Mouse (Mus musculus): ENCODE measurements around the gene Rad51b. TPM values are rescaled to one million over a fixed set of nuclear protein-coding genes. Genes with fewer than 3 reads are reported as not detected.

Rad51b gene
- polyA plus RNA-seq, 1 experiment from 2014 or later, result 0.87 TPM

- Histone ChIP-seq H3K9ac (replicated peaks; ENCODE audit: low read depth, low read length) (no peak overlapping the region), H3K36me3 (ENCODE audit: control insufficient read depth, insufficient read depth, low read length) (no peaks in the 10 kb centered on the region), H3K9me3 (ENCODE audit: control insufficient read depth, low read length) (no peaks in the 10 kb centered on the region), H3K4me2 (ENCODE audit: low read depth, low read length) (no peak overlapping the region), H3K27ac (ENCODE audit: low read depth, low read length) (no peak overlapping the region), H3K4me3 (ENCODE audit: low read depth, low read length) (no peak overlapping the region), H3K27me3 (ENCODE audit: control insufficient read depth, insufficient read depth, low read length) (no peaks in the 10 kb centered on the region), H3K4me1 (ENCODE audit: control insufficient read depth, insufficient read depth, low read length) (no peaks in the 10 kb centered on the region)
- ATAC-seq (ENCODE audit: low read depth), result no peak
- 21% methylated on average over 7 of the region's 7 CpGs for whole genome bisulfite sequencing
Observed at GRCm38 (mm10) chr12:79433724-79434442, 136.8 kb downstream of the Rad51b start.

GRCm38 (mm10) chr12:79435474-79435873 is 138.4 kb downstream of the Rad51b start:
- Histone ChIP-seq H3K4me2 (ENCODE audit: low read depth, low read length) (no peak overlapping the region), H3K9ac (replicated peaks; ENCODE audit: low read depth, low read length) (no peak overlapping the region), H3K4me3 (ENCODE audit: low read depth, low read length) (no peak overlapping the region), H3K9me3 (ENCODE audit: control insufficient read depth, low read length) (no peaks in the 10 kb centered on the region), H3K27me3 (ENCODE audit: control insufficient read depth, insufficient read depth, low read length) (no peaks in the 10 kb centered on the region), H3K36me3 (ENCODE audit: control insufficient read depth, insufficient read depth, low read length) (no peaks in the 10 kb centered on the region), H3K4me1 (ENCODE audit: control insufficient read depth, insufficient read depth, low read length) (no peaks in the 10 kb centered on the region), H3K27ac (ENCODE audit: low read depth, low read length) (no peak overlapping the region)
- WGBS, result 76% methylated on average over 3 of the region's 3 CpGs
- no peak for ATAC-seq (ENCODE audit: low read depth)

- ATAC-seq (ENCODE audit: low read depth), result no peak
- no peak overlapping the region for H3K27ac ChIP-seq (ENCODE audit: low read depth, low read length)
Observed at GRCm38 (mm10) chr12:79436035-79436434, 139.0 kb downstream of the Rad51b start.

GRCm38 (mm10) chr12:79436892-79437291 is 139.8 kb downstream of the Rad51b start:
- WGBS, result 69% methylated on average over 4 of the region's 4 CpGs
- ATAC-seq (ENCODE audit: low read depth), result no peak
- Histone ChIP-seq H3K27me3 (ENCODE audit: control insufficient read depth, insufficient read depth, low read length) (no peaks in the 10 kb centered on the region), H3K4me3 (ENCODE audit: low read depth, low read length) (no peak overlapping the region), H3K36me3 (ENCODE audit: control insufficient read depth, insufficient read depth, low read length) (no peaks in the 10 kb centered on the region), H3K9me3 (ENCODE audit: control insufficient read depth, low read length) (no peaks in the 10 kb centered on the region), H3K9ac (replicated peaks; ENCODE audit: low read depth, low read length) (no peak overlapping the region), H3K27ac (ENCODE audit: low read depth, low read length) (no peak overlapping the region), H3K4me1 (ENCODE audit: control insufficient read depth, insufficient read depth, low read length) (no peaks in the 10 kb centered on the region), H3K4me2 (ENCODE audit: low read depth, low read length) (no peak overlapping the region)

More at GRCm38 (mm10) chr12:79436035-79436434, 139.0 kb downstream of the Rad51b start:
- no peak overlapping the region for H3K4me3 ChIP-seq (ENCODE audit: low read depth, low read length)
- no peaks in the 10 kb centered on the region for H3K4me1 ChIP-seq (ENCODE audit: control insufficient read depth, insufficient read depth, low read length)
- 22% methylated on average over 8 of the region's 8 CpGs for WGBS
- H3K4me2 ChIP-seq (ENCODE audit: low read depth, low read length), result no peak overlapping the region
- H3K9ac ChIP-seq (replicated peaks; ENCODE audit: low read depth, low read length), result no peak overlapping the region
- no peaks in the 10 kb centered on the region for H3K9me3 ChIP-seq (ENCODE audit: control insufficient read depth, low read length)
- no peaks in the 10 kb centered on the region for H3K36me3 ChIP-seq (ENCODE audit: control insufficient read depth, insufficient read depth, low read length)
- no peaks in the 10 kb centered on the region for H3K27me3 ChIP-seq (ENCODE audit: control insufficient read depth, insufficient read depth, low read length)

- Histone ChIP-seq H3K9me3 (ENCODE audit: control insufficient read depth, low read length) (no peaks in the 10 kb centered on the region), H3K4me1 (ENCODE audit: control insufficient read depth, insufficient read depth, low read length) (no peaks in the 10 kb centered on the region), H3K9ac (replicated peaks; ENCODE audit: low read depth, low read length) (no peak overlapping the region), H3K36me3 (ENCODE audit: control insufficient read depth, insufficient read depth, low read length) (no peaks in the 10 kb centered on the region), H3K27me3 (ENCODE audit: control insufficient read depth, insufficient read depth, low read length) (no peaks in the 10 kb centered on the region), H3K4me3 (ENCODE audit: low read depth, low read length) (no peak overlapping the region), H3K27ac (ENCODE audit: low read depth, low read length) (no peak overlapping the region), H3K4me2 (ENCODE audit: low read depth, low read length) (no peak overlapping the region)
- no peak for ATAC-seq (ENCODE audit: low read depth)
- 79% methylated on average over 3 of the region's 3 CpGs for WGBS
Observed at GRCm38 (mm10) chr12:79437572-79437971, 140.5 kb downstream of the Rad51b start.

- H3K9me3 ChIP-seq (ENCODE audit: control insufficient read depth, low read length), result no peaks in the 10 kb centered on the region
- no peaks in the 10 kb centered on the region for H3K36me3 ChIP-seq (ENCODE audit: control insufficient read depth, insufficient read depth, low read length)
- no peak for ATAC-seq (ENCODE audit: low read depth)
- WGBS, result 97% methylated on average over 6 of the region's 6 CpGs
- H3K4me2 ChIP-seq (ENCODE audit: low read depth, low read length), result no peak overlapping the region
- no peaks in the 10 kb centered on the region for H3K4me1 ChIP-seq (ENCODE audit: control insufficient read depth, insufficient read depth, low read length)
- H3K27ac ChIP-seq (ENCODE audit: low read depth, low read length), result no peak overlapping the region
- no peaks in the 10 kb centered on the region for H3K27me3 ChIP-seq (ENCODE audit: control insufficient read depth, insufficient read depth, low read length)
- H3K4me3 ChIP-seq (ENCODE audit: low read depth, low read length), result no peak overlapping the region
- H3K9ac ChIP-seq (replicated peaks; ENCODE audit: low read depth, low read length), result no peak overlapping the region
Observed at GRCm38 (mm10) chr12:79439961-79440360, 142.9 kb downstream of the Rad51b start.

- WGBS, result 85% methylated on average over 12 of the region's 12 CpGs
- no peak overlapping the region for H3K4me3 ChIP-seq (ENCODE audit: low read depth, low read length)
- no peaks in the 10 kb centered on the region for H3K4me1 ChIP-seq (ENCODE audit: control insufficient read depth, insufficient read depth, low read length)
- no peaks in the 10 kb centered on the region for H3K36me3 ChIP-seq (ENCODE audit: control insufficient read depth, insufficient read depth, low read length)
- no peak overlapping the region for H3K4me2 ChIP-seq (ENCODE audit: low read depth, low read length)
- no peak overlapping the region for H3K9ac ChIP-seq (replicated peaks; ENCODE audit: low read depth, low read length)
- ATAC-seq (ENCODE audit: low read depth), result no peak
- H3K27ac ChIP-seq (ENCODE audit: low read depth, low read length), result no peak overlapping the region
- no peaks in the 10 kb centered on the region for H3K9me3 ChIP-seq (ENCODE audit: control insufficient read depth, low read length)
- H3K27me3 ChIP-seq (ENCODE audit: control insufficient read depth, insufficient read depth, low read length), result no peaks in the 10 kb centered on the region
Observed at GRCm38 (mm10) chr12:79441210-79442005, 144.3 kb downstream of the Rad51b start.

GRCm38 (mm10) chr12:79442126-79442525 is 145.0 kb downstream of the Rad51b start:
- Histone ChIP-seq H3K27me3 (ENCODE audit: control insufficient read depth, insufficient read depth, low read length) (no peaks in the 10 kb centered on the region), H3K36me3 (ENCODE audit: control insufficient read depth, insufficient read depth, low read length) (no peaks in the 10 kb centered on the region), H3K27ac (ENCODE audit: low read depth, low read length) (no peak overlapping the region), H3K4me1 (ENCODE audit: control insufficient read depth, insufficient read depth, low read length) (no peaks in the 10 kb centered on the region), H3K9me3 (ENCODE audit: control insufficient read depth, low read length) (no peaks in the 10 kb centered on the region), H3K9ac (replicated peaks; ENCODE audit: low read depth, low read length) (no peak overlapping the region), H3K4me3 (ENCODE audit: low read depth, low read length) (no peak overlapping the region), H3K4me2 (ENCODE audit: low read depth, low read length) (no peak overlapping the region)
- no peak for ATAC-seq (ENCODE audit: low read depth)
- WGBS, result 69% methylated on average over 7 of the region's 7 CpGs

GRCm38 (mm10) chr12:79442836-79443390 is 145.8 kb downstream of the Rad51b start:
- no peak overlapping the region for H3K4me2 ChIP-seq (ENCODE audit: low read depth, low read length)
- H3K36me3 ChIP-seq (ENCODE audit: control insufficient read depth, insufficient read depth, low read length), result no peaks in the 10 kb centered on the region
- WGBS, result 63% methylated on average over 6 of the region's 6 CpGs
- no peaks in the 10 kb centered on the region for H3K9me3 ChIP-seq (ENCODE audit: control insufficient read depth, low read length)
- no peaks in the 10 kb centered on the region for H3K27me3 ChIP-seq (ENCODE audit: control insufficient read depth, insufficient read depth, low read length)
- no peak overlapping the region for H3K9ac ChIP-seq (replicated peaks; ENCODE audit: low read depth, low read length)
- ATAC-seq (ENCODE audit: low read depth), result no peak
- H3K27ac ChIP-seq (ENCODE audit: low read depth, low read length), result no peak overlapping the region
- H3K4me1 ChIP-seq (ENCODE audit: control insufficient read depth, insufficient read depth, low read length), result no peaks in the 10 kb centered on the region
- H3K4me3 ChIP-seq (ENCODE audit: low read depth, low read length), result no peak overlapping the region

All from neural tube, embryonic 14.5 days (tissue).